Mouse (Mus musculus): Measurements from ENCODE around the gene Krtap12-1. TPM values are rescaled to one million over a fixed set of nuclear protein-coding genes. Genes with fewer than 3 reads are reported as not detected.
"Not testable (repeated sequence)": the region's sequence is repeated elsewhere in the genome, so short reads cannot be mapped to it uniquely, and the experiment has no call there.

Krtap12-1 gene
- polyA plus RNA-seq, 1 experiment: not detected

DNA sequence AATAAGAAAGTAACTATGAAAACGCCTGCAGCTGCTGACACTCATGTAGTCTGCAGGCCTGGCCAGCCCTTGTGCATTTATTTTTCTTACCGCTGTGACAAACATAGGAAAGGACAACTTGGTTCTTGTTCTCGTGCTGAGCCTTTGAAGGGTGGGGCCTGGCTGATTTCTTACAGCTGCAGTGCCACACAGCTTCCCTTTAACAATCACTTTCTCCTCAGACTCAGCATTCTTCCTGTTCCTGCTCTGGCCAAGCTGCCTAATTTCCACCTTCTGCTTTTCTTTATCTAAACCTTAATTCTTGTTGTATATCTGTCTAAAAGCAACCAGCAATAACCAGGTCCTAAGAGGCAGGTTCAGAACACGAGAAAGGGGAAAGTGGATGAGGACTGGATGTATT lies 6.7 kb upstream of the Krtap12-1 start:
- H3K4me1 ChIP-seq (ENCODE audit: control insufficient read depth, insufficient read depth, low read length): no peaks in the 10 kb centered on the region

DNA sequence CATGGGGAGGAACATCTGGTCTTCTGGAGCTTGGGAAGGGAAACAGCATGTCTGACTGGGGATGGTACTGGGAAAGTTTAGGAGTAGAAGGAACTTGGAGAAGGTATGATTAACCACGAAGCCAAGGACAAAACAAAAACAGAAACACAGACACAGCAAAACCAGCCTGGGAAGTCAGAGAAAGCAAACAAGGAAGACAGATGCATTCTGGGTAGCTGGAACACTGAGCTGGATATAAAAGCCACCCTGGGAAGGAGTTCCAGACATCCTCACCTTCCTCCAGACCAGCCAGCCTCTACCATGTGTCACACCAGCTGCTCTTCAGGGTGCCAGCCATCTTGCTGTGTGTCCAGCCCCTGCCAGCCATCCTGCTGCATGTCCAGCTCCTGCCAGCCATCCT lies 4.9 kb upstream of the Krtap12-1 start, which contains the start of gene Gm10142:
Gm10142 (plus strand) TSS at position 301 of the 400 bp plus-strand sequence.
- H3K27me3 ChIP-seq (ENCODE audit: control insufficient read depth, insufficient read depth, low read length): no peaks in the 10 kb centered on the region
- no peak within 1 kb of the TSS for H3K4me3 ChIP-seq (ENCODE audit: control insufficient read depth, low read depth, low read length)
- no peak within 1 kb of the TSS for H3K27ac ChIP-seq (ENCODE audit: control insufficient read depth, insufficient read depth, low read depth, low read length)
- H3K4me1 ChIP-seq (ENCODE audit: control insufficient read depth, insufficient read depth, low read length): no peaks in the 10 kb centered on the region
- H3K36me3 ChIP-seq (ENCODE audit: control insufficient read depth, insufficient read depth, low read length): no peaks in the 10 kb centered on the region
- TF ChIP-seq CTCF (IDR thresholded peaks at IDR 0.05; ENCODE audit: control insufficient read depth, insufficient read depth, insufficient replicate concordance, low read depth, low read length) (no peak), POLR2A (IDR thresholded peaks at IDR 0.05; ENCODE audit: control insufficient read depth, low read depth, low read length) (no peak)

More for the DNA sequence above, 6.7 kb upstream of the Krtap12-1 start:
- Histone ChIP-seq H3K27ac (ENCODE audit: control insufficient read depth, insufficient read depth, low read depth, low read length) (no peak overlapping the region), H3K27me3 (ENCODE audit: control insufficient read depth, insufficient read depth, low read length) (no peaks in the 10 kb centered on the region), H3K36me3 (ENCODE audit: control insufficient read depth, insufficient read depth, low read length) (no peaks in the 10 kb centered on the region), H3K4me3 (ENCODE audit: control insufficient read depth, low read depth, low read length) (no peak overlapping the region)
- no peak for TF ChIP-seq CTCF (IDR thresholded peaks at IDR 0.05; ENCODE audit: control insufficient read depth, insufficient read depth, insufficient replicate concordance, low read depth, low read length)
- no peak for TF ChIP-seq POLR2A (IDR thresholded peaks at IDR 0.05; ENCODE audit: control insufficient read depth, low read depth, low read length)

DNA sequence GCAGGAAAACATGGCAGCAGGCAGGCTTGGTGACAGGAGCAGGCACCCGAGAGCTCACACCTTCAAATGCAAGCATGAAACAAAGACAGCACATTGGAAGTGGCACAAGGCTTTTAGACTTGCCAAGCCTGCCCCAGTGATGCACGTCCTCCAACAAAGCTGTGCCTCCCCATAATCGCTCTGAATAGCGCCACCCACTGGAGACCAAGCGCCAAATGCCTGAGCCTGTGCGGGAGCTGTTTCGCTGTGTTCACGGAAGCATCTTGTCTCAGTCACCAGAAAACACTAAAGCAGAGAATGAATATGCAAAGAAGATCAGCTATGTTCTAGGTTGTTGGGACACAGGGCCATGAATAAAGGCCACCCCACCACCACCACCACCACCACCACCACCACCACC lies 4.5 kb downstream of the Krtap12-1 start:
- no peaks in the 10 kb centered on the region for H3K27me3 ChIP-seq (ENCODE audit: control insufficient read depth, insufficient read depth, low read length)
- H3K4me1 ChIP-seq (ENCODE audit: control insufficient read depth, insufficient read depth, low read length): no peaks in the 10 kb centered on the region
- TF ChIP-seq CTCF (IDR thresholded peaks at IDR 0.05; ENCODE audit: control insufficient read depth, insufficient read depth, insufficient replicate concordance, low read depth, low read length) (peak; percentile 51; the same call in 1 of the 2 replicates), POLR2A (IDR thresholded peaks at IDR 0.05; ENCODE audit: control insufficient read depth, low read depth, low read length) (no peak)
- no peak overlapping the region for H3K4me3 ChIP-seq (ENCODE audit: control insufficient read depth, low read depth, low read length)
- H3K27ac ChIP-seq (ENCODE audit: control insufficient read depth, insufficient read depth, low read depth, low read length): no peak overlapping the region
- H3K36me3 ChIP-seq (ENCODE audit: control insufficient read depth, insufficient read depth, low read length): no peaks in the 10 kb centered on the region

DNA sequence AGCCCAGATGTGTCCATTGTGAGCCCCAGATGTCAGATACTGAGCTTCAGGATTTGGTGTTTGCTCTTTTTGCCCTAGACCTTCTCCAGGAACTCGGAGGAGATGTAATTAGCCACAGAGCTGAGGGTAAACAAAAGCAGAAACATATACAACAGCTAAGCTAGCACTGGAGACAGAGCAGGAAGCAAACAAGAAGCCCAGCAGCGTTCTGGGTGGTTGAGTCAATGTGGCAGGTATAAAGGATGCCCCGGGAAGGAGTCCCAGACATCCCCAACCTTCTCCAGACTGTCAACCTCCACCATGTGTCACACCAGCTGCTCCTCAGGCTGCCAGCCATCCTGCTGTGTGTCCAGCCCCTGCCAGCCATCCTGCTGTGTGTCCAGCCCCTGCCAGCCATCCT lies 5.8 kb downstream of the Krtap12-1 start, which contains the start of gene Gm10100:
Gm10100 (plus strand) TSS at position 301 of the 400 bp plus-strand sequence.
- Histone ChIP-seq H3K36me3 (ENCODE audit: control insufficient read depth, insufficient read depth, low read length) (no peaks in the 10 kb centered on the region), H3K27ac (ENCODE audit: control insufficient read depth, insufficient read depth, low read depth, low read length) (no peak within 1 kb of the TSS), H3K4me1 (ENCODE audit: control insufficient read depth, insufficient read depth, low read length) (no peaks in the 10 kb centered on the region), H3K4me3 (ENCODE audit: control insufficient read depth, low read depth, low read length) (no peak within 1 kb of the TSS), H3K27me3 (ENCODE audit: control insufficient read depth, insufficient read depth, low read length) (no peaks in the 10 kb centered on the region)
- TF ChIP-seq CTCF (IDR thresholded peaks at IDR 0.05; ENCODE audit: control insufficient read depth, insufficient read depth, insufficient replicate concordance, low read depth, low read length) (no peak), POLR2A (IDR thresholded peaks at IDR 0.05; ENCODE audit: control insufficient read depth, low read depth, low read length) (no peak)

DNA sequence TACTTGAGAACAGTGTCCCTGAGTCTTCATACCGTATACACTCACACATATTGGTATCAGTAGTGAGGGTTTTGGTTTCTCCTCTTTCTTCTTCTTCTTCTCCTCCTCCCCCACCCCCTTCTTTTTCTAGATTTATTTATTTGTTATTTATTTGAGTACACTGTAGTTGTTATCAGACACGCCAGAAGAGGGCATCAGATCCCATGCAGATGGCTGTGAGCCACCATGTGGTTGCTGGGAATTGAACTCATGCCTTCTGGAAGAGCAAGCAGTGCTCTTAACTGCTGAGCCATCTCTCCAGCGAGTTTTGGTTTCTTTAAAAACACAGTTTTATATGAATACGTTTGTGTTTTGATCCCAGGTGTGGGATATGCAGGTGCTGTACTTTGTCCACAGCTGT lies 7.9 kb downstream of the Krtap12-1 start:
- no peak for TF ChIP-seq POLR2A (IDR thresholded peaks at IDR 0.05; ENCODE audit: control insufficient read depth, low read depth, low read length)
- TF ChIP-seq CTCF (IDR thresholded peaks at IDR 0.05; ENCODE audit: control insufficient read depth, insufficient read depth, insufficient replicate concordance, low read depth, low read length): no peak

DNA sequence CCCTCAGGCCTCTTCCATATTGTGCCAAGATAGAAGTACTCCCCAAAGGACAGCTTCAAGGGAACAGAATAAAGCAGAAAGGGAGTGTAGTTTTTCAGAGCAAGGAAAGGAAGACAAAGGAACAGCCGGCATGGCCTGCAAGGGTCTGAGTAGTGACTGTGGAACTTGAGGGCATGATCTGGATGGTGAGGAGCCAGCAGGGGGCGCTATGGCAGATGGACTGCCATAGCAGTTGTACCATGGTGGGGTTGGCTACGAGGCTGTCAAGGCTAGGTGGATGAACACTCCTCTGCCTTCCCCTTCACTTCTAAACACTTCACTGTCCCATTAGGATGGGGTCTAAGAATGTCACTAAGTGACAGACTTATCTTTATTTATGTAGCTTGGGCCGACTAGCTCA lies 8.8 kb downstream of the Krtap12-1 start:
- no peak for TF ChIP-seq POLR2A (IDR thresholded peaks at IDR 0.05; ENCODE audit: control insufficient read depth, low read depth, low read length)
- TF ChIP-seq CTCF (IDR thresholded peaks at IDR 0.05; ENCODE audit: control insufficient read depth, insufficient read depth, insufficient replicate concordance, low read depth, low read length): peak; percentile 88
- H3K4me1 ChIP-seq (ENCODE audit: control insufficient read depth, insufficient read depth, low read length): no peaks in the 10 kb centered on the region
- no peak overlapping the region for H3K4me3 ChIP-seq (ENCODE audit: control insufficient read depth, low read depth, low read length)
- H3K27ac ChIP-seq (ENCODE audit: control insufficient read depth, insufficient read depth, low read depth, low read length): no peak overlapping the region
- no peaks in the 10 kb centered on the region for H3K27me3 ChIP-seq (ENCODE audit: control insufficient read depth, insufficient read depth, low read length)
- H3K36me3 ChIP-seq (ENCODE audit: control insufficient read depth, insufficient read depth, low read length): no peaks in the 10 kb centered on the region

More for the DNA sequence above, 7.9 kb downstream of the Krtap12-1 start:
- no peak overlapping the region for H3K27ac ChIP-seq (ENCODE audit: control insufficient read depth, insufficient read depth, low read depth, low read length)
- H3K4me3 ChIP-seq (ENCODE audit: control insufficient read depth, low read depth, low read length): no peak overlapping the region
- H3K36me3 ChIP-seq (ENCODE audit: control insufficient read depth, insufficient read depth, low read length): no peaks in the 10 kb centered on the region
- H3K4me1 ChIP-seq (ENCODE audit: control insufficient read depth, insufficient read depth, low read length): no peaks in the 10 kb centered on the region
- no peaks in the 10 kb centered on the region for H3K27me3 ChIP-seq (ENCODE audit: control insufficient read depth, insufficient read depth, low read length)

DNA sequence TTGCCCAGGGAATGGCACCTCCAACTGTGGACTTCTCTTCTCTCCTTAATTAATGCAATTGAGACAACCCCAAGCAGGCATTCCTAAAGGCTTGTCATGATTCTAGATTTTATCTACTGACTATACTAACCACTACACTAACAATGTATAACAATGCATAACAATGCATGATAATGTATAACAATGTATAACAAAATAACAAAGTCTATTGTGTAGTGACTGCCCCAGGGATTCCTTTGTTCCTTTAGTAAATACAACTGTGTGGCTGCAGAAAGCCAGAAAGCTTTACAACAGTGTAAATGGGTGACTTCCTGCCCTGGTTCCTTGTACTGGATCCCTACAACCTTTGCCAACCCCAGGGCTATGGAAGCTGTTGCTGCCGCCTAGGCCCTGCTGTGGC lies 15.5 kb downstream of the Krtap12-1 start:
- Histone ChIP-seq H3K4me3 (ENCODE audit: control insufficient read depth, low read depth, low read length) (no peak overlapping the region), H3K27me3 (ENCODE audit: control insufficient read depth, insufficient read depth, low read length) (no peaks in the 10 kb centered on the region), H3K27ac (ENCODE audit: control insufficient read depth, insufficient read depth, low read depth, low read length) (no peak overlapping the region), H3K4me1 (ENCODE audit: control insufficient read depth, insufficient read depth, low read length) (no peaks in the 10 kb centered on the region), H3K36me3 (ENCODE audit: control insufficient read depth, insufficient read depth, low read length) (no peaks in the 10 kb centered on the region)
- no peak for TF ChIP-seq CTCF (IDR thresholded peaks at IDR 0.05; ENCODE audit: control insufficient read depth, insufficient read depth, insufficient replicate concordance, low read depth, low read length)
- no peak for TF ChIP-seq POLR2A (IDR thresholded peaks at IDR 0.05; ENCODE audit: control insufficient read depth, low read depth, low read length)

DNA sequence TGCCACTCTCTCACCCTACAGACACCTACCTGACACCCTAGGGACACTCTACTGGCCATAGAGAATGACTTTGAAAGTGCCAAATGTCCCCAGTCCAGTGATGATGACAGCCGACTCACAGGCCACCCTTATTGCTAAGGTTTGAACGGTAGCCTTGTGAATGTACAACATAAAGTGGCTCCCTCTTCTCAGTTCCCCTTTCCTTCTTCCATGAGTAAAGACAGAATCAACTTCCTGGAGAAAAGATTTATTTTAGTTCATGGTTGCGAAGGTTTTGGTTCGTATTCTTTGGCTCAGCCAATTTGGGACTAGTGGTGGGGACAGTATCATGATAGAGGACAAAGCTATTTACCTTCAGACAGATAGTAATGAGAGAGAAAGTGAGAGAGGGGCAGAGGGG lies 18.5 kb downstream of the Krtap12-1 start:
- Histone ChIP-seq H3K36me3 (ENCODE audit: control insufficient read depth, insufficient read depth, low read length) (no peaks in the 10 kb centered on the region), H3K4me1 (ENCODE audit: control insufficient read depth, insufficient read depth, low read length) (no peaks in the 10 kb centered on the region), H3K27ac (ENCODE audit: control insufficient read depth, insufficient read depth, low read depth, low read length) (no peak overlapping the region), H3K27me3 (ENCODE audit: control insufficient read depth, insufficient read depth, low read length) (no peaks in the 10 kb centered on the region), H3K4me3 (ENCODE audit: control insufficient read depth, low read depth, low read length) (no peak overlapping the region)
- TF ChIP-seq CTCF (IDR thresholded peaks at IDR 0.05; ENCODE audit: control insufficient read depth, insufficient read depth, insufficient replicate concordance, low read depth, low read length): no peak
- TF ChIP-seq POLR2A (IDR thresholded peaks at IDR 0.05; ENCODE audit: control insufficient read depth, low read depth, low read length): no peak

DNA sequence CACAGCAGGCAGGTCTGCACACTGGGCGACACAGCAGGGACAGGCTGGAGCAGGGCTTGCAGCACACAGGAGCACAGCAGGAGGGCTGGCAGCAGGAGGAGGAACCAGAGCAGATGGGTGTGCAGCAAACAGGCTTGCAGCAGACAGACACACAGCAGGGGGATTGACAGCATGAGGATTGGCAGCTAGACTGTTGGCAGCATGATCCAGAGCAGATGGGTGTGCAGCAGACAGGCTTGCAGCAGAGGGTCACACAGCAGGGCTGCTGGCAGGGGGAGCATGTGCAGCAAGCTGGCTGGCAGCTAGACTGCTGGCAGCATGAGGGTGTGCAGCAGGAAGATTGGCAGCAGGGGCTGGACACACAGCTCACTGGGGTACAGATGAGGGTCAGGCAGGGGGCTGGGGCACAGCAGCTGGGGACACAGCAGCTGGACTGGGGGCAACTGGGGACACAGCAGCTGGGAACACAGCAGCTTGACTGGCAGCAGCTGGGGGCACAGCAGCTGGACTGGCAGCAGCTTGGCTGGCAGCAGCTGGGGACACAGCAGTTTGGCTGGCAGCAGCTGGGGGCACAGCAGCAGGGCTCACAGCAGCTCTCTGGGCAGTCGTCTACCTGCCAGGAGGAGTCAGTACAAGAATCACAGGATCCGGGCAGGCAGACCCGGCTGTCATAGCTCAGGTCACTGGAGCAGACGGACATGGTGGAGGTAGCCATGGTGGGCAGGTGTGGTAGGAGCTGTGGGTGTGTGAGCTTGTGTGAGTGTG lies 21.7 kb downstream of the Krtap12-1 start, which contains the start of gene Gm18596:
Gm18596 (minus strand) TSS at position 715 of the 765 bp plus-strand sequence.
- not testable (repeated sequence) for H3K36me3 ChIP-seq (ENCODE audit: control insufficient read depth, insufficient read depth, low read length); H3K27ac ChIP-seq (ENCODE audit: control insufficient read depth, insufficient read depth, low read depth, low read length)

DNA sequence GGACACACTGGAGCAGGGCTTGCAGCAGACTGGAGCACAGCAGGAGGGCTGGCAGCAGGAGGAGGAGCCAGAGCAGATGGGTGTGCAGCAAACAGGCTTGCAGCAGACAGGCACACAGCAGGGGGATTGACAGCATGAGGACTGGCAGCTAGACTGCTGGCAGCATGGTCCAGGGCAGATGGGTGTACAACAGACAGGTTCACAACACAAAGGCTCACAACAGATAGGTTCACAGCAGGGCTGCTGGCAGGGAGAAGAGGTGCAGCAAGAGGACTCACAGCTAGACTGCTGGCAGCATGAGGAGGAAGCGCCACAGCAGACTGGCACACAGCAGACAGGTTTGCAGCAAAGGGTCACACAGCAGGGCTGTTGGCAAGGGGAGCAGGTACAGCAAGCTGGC lies 30.3 kb downstream of the Krtap12-1 start:
- not testable (repeated sequence) for H3K27me3 ChIP-seq (ENCODE audit: control insufficient read depth, insufficient read depth, low read length); H3K4me1 ChIP-seq (ENCODE audit: control insufficient read depth, insufficient read depth, low read length); H3K36me3 ChIP-seq (ENCODE audit: control insufficient read depth, insufficient read depth, low read length); H3K27ac ChIP-seq (ENCODE audit: control insufficient read depth, insufficient read depth, low read depth, low read length); H3K4me3 ChIP-seq (ENCODE audit: control insufficient read depth, low read depth, low read length)

More for the DNA sequence above, 21.7 kb downstream of the Krtap12-1 start, which contains the start of gene Gm18596:
- H3K4me1 ChIP-seq (ENCODE audit: control insufficient read depth, insufficient read depth, low read length); H3K27me3 ChIP-seq (ENCODE audit: control insufficient read depth, insufficient read depth, low read length); H3K4me3 ChIP-seq (ENCODE audit: control insufficient read depth, low read depth, low read length): not testable (repeated sequence)
